Mouse (Mus musculus) embryonic facial prominence, embryonic 14.5 days (tissue): ENCODE results near the gene Srpk2. TPM values are rescaled to one million over a fixed set of nuclear protein-coding genes. Genes with fewer than 3 reads are reported as not detected.
"Not testable (repeated sequence)": the region's sequence is repeated elsewhere in the genome, so short reads cannot be mapped to it uniquely, and the experiment has no call there.

Experiments used
- ATAC-seq: fragments of 200-750 bp; cut with Nextera tagmentation; 2 replicates; pipeline ENCODE4 v1.8.0; 2017; ENCODE audit warnings: low read depth, moderate number of reproducible peaks, moderate TSS enrichment
- DNase-seq: peaks from one replicate; pipeline ENCODE4 v3.0.0-alpha.2; 2015; ENCODE audit warnings: low spot score
- H3K27ac ChIP-seq: fragments of 300-500 bp; sonication (generic); replicated peaks from 2 replicates; pipeline ENCODE4 v1.5.1; 2014; ENCODE audit warnings: low read depth, mild to moderate bottlenecking, low read length, moderate library complexity
- H3K27me3 ChIP-seq: fragments of 300-500 bp; sonication (generic); replicated peaks from 2 replicates; pipeline ENCODE4 v1.6.1; 2014; ENCODE audit warnings: low read length; ENCODE audit not compliant: control insufficient read depth, insufficient read depth
- H3K36me3 ChIP-seq: fragments of 300-500 bp; sonication (generic); 2 replicates; pipeline ENCODE4 v1.6.1; 2014; ENCODE audit warnings: low read length, mixed read lengths; ENCODE audit not compliant: control insufficient read depth, insufficient read depth
- H3K4me1 ChIP-seq: fragments of 300-500 bp; sonication (generic); 2 replicates; pipeline ENCODE4 v1.6.1; 2014; ENCODE audit warnings: antibody characterized with exemption, low read length; ENCODE audit not compliant: control insufficient read depth, insufficient read depth
- H3K4me2 ChIP-seq: fragments of 300-500 bp; sonication (generic); 2 replicates; pipeline ENCODE4 v1.6.1; 2014; ENCODE audit warnings: low read depth, mild to moderate bottlenecking, low read length, moderate library complexity, mixed read lengths
- H3K4me3 ChIP-seq: fragments of 300-500 bp; sonication (generic); 2 replicates; pipeline ENCODE4 v1.5.1; 2014; ENCODE audit warnings: low read depth, mild to moderate bottlenecking, low read length
- H3K9ac ChIP-seq: fragments of 300-500 bp; sonication (generic); 2 replicates; pipeline ENCODE4 v1.6.1; 2014; ENCODE audit warnings: low read depth, mild to moderate bottlenecking, low read length, moderate library complexity, mixed read lengths
- H3K9me3 ChIP-seq: fragments of 300-500 bp; sonication (generic); 2 replicates; pipeline ENCODE4 v1.6.1; 2016; ENCODE audit warnings: low read length; ENCODE audit not compliant: control insufficient read depth
- WGBS: fragments of 180-500 bp; shearing (Covaris S2); extraction: QIAGEN DNeasy Blood & Tissue Kit; methylation state at CpG from one replicate; pipeline ENCODE4 v1.1.7; 2014; 5-methylcytosine and 5-hydroxymethylcytosine counted together
- polyA plus RNA-seq: library from polyadenylated mRNA; unstranded; fragments of >200 nt; fragmentation: Nextera tagmentation; extraction: Ambion mirVana; gene quantifications from 2 replicates; pipeline ENCODE4 v1.2.1, GENCODE M21; 2014

The Srpk2 gene
- polyA plus RNA-seq, 1 experiment from 2014 or later = 51.2 TPM

- Histone ChIP-seq H3K36me3 (no peaks in the 10 kb centered on the region), H3K9ac (no peak overlapping the region), H3K27ac (no peak overlapping the region), H3K4me2 (no peak overlapping the region), H3K27me3 (no peaks in the 10 kb centered on the region), H3K4me1 (no peaks in the 10 kb centered on the region), H3K4me3 (no peak overlapping the region), H3K9me3 (no peaks in the 10 kb centered on the region)
- DNase-seq = no peak
- 85% methylated on average over 5 of the region's 5 CpGs for WGBS
- no peak for ATAC-seq
Measured at GRCm38 (mm10) chr5:23596326-23596965, 88.0 kb downstream of the Srpk2 start.

- not testable (repeated sequence) for ATAC-seq, H3K36me3 ChIP-seq, H3K27me3 ChIP-seq, H3K27ac ChIP-seq, H3K4me3 ChIP-seq, DNase-seq, H3K4me2 ChIP-seq, H3K4me1 ChIP-seq, H3K9me3 ChIP-seq, H3K9ac ChIP-seq
- WGBS = 90% methylated on average over 4 of the region's 5 CpGs
Measured at GRCm38 (mm10) chr5:23590298-23590697, 94.1 kb downstream of the Srpk2 start.

GRCm38 (mm10) chr5:23587614-23588013 is 96.8 kb downstream of the Srpk2 start:
- Histone ChIP-seq H3K9ac (no peak overlapping the region), H3K4me2 (no peak overlapping the region), H3K4me3 (no peak overlapping the region), H3K27me3 (no peaks in the 10 kb centered on the region), H3K9me3 (no peaks in the 10 kb centered on the region), H3K4me1 (no peaks in the 10 kb centered on the region; the same call in 1 of the 2 replicates), H3K27ac (no peak overlapping the region), H3K36me3 (no peaks in the 10 kb centered on the region)
- 48% methylated on average over 2 of the region's 2 CpGs for WGBS
- DNase-seq (no peak), ATAC-seq (peak; percentile 78; the same call in 1 of the 2 replicates)

GRCm38 (mm10) chr5:23586531-23587453 is 97.6 kb downstream of the Srpk2 start:
- 0 out of 2 replicates have a peak, but pooled peaks have one; percentile 5 for ATAC-seq
- no peak for DNase-seq
- H3K4me1 ChIP-seq = no peaks in the 10 kb centered on the region; the same call in 1 of the 2 replicates
- H3K9ac ChIP-seq = no peak overlapping the region
- no peak overlapping the region for H3K27ac ChIP-seq
- no peak overlapping the region for H3K4me3 ChIP-seq
- no peaks in the 10 kb centered on the region for H3K9me3 ChIP-seq
- no peaks in the 10 kb centered on the region for H3K27me3 ChIP-seq
- no peak overlapping the region for H3K4me2 ChIP-seq
- WGBS = 71% methylated on average over 13 of the region's 13 CpGs
- no peaks in the 10 kb centered on the region for H3K36me3 ChIP-seq

GRCm38 (mm10) chr5:23581484-23582060 is 102.8 kb downstream of the Srpk2 start:
- Histone ChIP-seq H3K9me3 (no peaks in the 10 kb centered on the region), H3K4me3 (no peak overlapping the region), H3K4me1 (peaks cover 6% of the 10 kb centered on the region; the same call in 1 of the 2 replicates), H3K4me2 (no peak overlapping the region), H3K36me3 (no peaks in the 10 kb centered on the region), H3K9ac (no peak overlapping the region), H3K27ac (no peak overlapping the region), H3K27me3 (no peaks in the 10 kb centered on the region)
- ATAC-seq (no peak), DNase-seq (no peak)
- WGBS = 78% methylated on average over 2 of the region's 2 CpGs

- no peak overlapping the region for H3K4me2 ChIP-seq
- H3K36me3 ChIP-seq = no peaks in the 10 kb centered on the region
- no peaks in the 10 kb centered on the region for H3K27me3 ChIP-seq
- ATAC-seq (no peak), DNase-seq (no peak)
- no peak overlapping the region for H3K4me3 ChIP-seq
- H3K9ac ChIP-seq = no peak overlapping the region
- no peak overlapping the region for H3K27ac ChIP-seq
- 84% methylated on average over 3 of the region's 3 CpGs for WGBS
- H3K9me3 ChIP-seq = peaks cover 2% of the 10 kb centered on the region; the same call in 1 of the 2 replicates
- peaks cover 6% of the 10 kb centered on the region; the same call in 1 of the 2 replicates for H3K4me1 ChIP-seq
Measured at GRCm38 (mm10) chr5:23579120-23579880, 105.1 kb downstream of the Srpk2 start.

GRCm38 (mm10) chr5:23578322-23578957 is 106.0 kb downstream of the Srpk2 start:
- no peak for DNase-seq
- H3K4me1 ChIP-seq = peaks cover 6% of the 10 kb centered on the region; the same call in 1 of the 2 replicates
- no peaks in the 10 kb centered on the region for H3K27me3 ChIP-seq
- no peak overlapping the region for H3K9ac ChIP-seq
- H3K4me3 ChIP-seq = no peak overlapping the region
- H3K4me2 ChIP-seq = no peak overlapping the region
- H3K36me3 ChIP-seq = 0 out of 2 replicates have a peak, but pooled peaks cover 6% of the 10 kb centered on the region
- no peak overlapping the region for H3K27ac ChIP-seq
- ATAC-seq = no peak
- WGBS = 89% methylated on average over 4 of the region's 4 CpGs
- H3K9me3 ChIP-seq = peaks cover 11% of the 10 kb centered on the region; the same call in 1 of the 2 replicates
